Mouse (Mus musculus): ENCODE results near the gene Ly6g6c. TPM values are rescaled to one million over a fixed set of nuclear protein-coding genes. Genes with fewer than 3 reads are reported as not detected.
A peak's percentile ranks its signal among the peaks of the same experiment; 100 is the strongest.

Gene Ly6g6c
- polyA plus RNA-seq, 1 experiment from 2014 or later = not detected

DNA sequence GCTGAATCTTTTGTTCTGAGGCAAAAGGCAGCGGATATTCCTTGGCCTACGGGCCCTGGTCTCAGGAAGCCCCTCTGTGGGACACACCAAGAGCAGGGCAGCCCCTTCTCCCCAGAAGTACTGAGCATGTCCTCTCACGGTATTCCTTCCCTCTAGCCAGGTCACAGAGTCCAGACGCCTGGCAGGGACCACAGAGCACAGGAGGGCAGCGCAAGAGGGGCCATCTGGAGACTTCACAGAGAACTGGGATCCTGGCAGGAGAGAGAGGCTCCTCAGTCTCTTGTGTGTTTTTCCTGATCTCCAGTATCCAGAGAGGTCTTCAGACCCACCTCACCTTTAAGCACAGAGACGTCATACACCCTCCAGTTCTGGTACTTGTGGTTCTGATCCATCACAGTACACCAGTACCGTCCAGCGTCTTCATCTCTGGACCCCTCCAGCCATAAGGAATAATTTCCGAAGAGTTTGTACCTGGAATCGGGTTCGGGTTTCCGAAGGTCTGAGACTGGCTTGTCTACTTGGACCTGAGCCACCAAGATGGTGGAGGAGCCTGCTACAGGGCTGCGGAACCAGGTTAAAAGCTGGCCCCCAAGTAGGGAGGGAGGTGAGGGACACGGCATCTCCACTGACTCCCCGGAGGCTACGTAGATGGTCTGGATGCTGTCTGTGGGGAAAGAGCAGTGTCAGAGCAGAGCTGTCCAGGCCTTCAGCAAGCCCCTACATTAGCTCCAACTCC is 17.8 kb downstream of the Ly6g6c start:
- WGBS = 89% methylated on average over 16 of the region's 16 CpGs
- Histone ChIP-seq H3K4me2 (ENCODE audit: low read length) (no peak overlapping the region), H3K36me3 (ENCODE audit: control insufficient read depth, insufficient read depth, low read length) (no peaks in the 10 kb centered on the region), H3K4me1 (ENCODE audit: control insufficient read depth, insufficient read depth, low read length) (no peaks in the 10 kb centered on the region), H3K9ac (replicated peaks; ENCODE audit: low read length) (no peak overlapping the region), H3K27ac (replicated peaks; ENCODE audit: low read depth, low read length) (no peak overlapping the region), H3K4me3 (replicated peaks; ENCODE audit: low read depth, low read length) (no peak overlapping the region), H3K27me3 (ENCODE audit: control insufficient read depth, insufficient read depth, low read length) (no peaks in the 10 kb centered on the region), H3K9me3 (ENCODE audit: control insufficient read depth, low read length) (no peaks in the 10 kb centered on the region)
- ATAC-seq (ENCODE audit: low FRiP score, low TSS enrichment) = no peak
- no peak for DNase-seq

DNA sequence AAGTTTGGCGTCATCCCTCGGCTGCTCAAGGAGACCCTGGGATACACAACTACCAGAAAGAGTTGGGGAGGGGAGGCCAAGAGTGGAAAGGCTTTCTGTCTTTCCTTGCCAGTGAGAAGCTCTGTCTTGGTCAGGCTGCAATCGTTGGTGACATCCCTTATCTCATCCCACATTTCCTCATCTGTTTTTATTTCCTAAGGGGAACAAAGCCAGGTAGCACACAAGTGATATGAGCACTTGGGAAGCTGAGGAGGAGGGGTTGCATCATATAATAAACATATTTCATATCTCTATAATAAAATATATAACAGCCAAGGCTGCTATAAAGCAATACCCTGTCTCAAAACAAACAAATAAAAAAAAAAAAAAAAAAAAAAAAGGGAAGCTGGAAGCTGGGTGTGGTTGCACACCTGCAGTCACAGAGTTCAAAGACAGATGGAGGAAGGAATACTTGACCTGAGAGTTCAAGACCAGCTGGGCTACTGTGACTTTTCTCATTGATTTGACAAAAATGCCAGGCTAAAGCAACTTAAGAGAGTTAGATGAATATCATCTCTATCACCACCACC is 18.8 kb downstream of the Ly6g6c start:
- no peak for ATAC-seq (ENCODE audit: low FRiP score, low TSS enrichment)

GRCm38 (mm10) chr17:35085208-35085865 is 20.1 kb downstream of the Ly6g6c start, which contains the start of gene Ly6g6f:
Gene Ly6g6f (minus strand): TSS chr17:35085610.
- H3K36me3 ChIP-seq (ENCODE audit: control insufficient read depth, insufficient read depth, low read length) = no peaks in the 10 kb centered on the region
- ATAC-seq (ENCODE audit: low FRiP score, low TSS enrichment) (no peak), DNase-seq (no peak)
- WGBS = 85% methylated on average over 7 of the region's 7 CpGs
- H3K9me3 ChIP-seq (ENCODE audit: control insufficient read depth, low read length) = no peaks in the 10 kb centered on the region
- no peak within 1 kb of the TSS for H3K9ac ChIP-seq (replicated peaks; ENCODE audit: low read length)
- H3K4me1 ChIP-seq (ENCODE audit: control insufficient read depth, insufficient read depth, low read length) = peaks cover 6% of the 10 kb centered on the region
- H3K27me3 ChIP-seq (ENCODE audit: control insufficient read depth, insufficient read depth, low read length) = no peaks in the 10 kb centered on the region
- no peak within 1 kb of the TSS for H3K27ac ChIP-seq (replicated peaks; ENCODE audit: low read depth, low read length)
- H3K4me3 ChIP-seq (replicated peaks; ENCODE audit: low read depth, low read length) = no peak within 1 kb of the TSS
- no peak within 1 kb of the TSS for H3K4me2 ChIP-seq (ENCODE audit: low read length)

More for the DNA sequence above, 18.8 kb downstream of the Ly6g6c start:
- no peak overlapping the region for H3K9ac ChIP-seq (replicated peaks; ENCODE audit: low read length)
- no peaks in the 10 kb centered on the region for H3K36me3 ChIP-seq (ENCODE audit: control insufficient read depth, insufficient read depth, low read length)
- H3K4me3 ChIP-seq (replicated peaks; ENCODE audit: low read depth, low read length) = no peak overlapping the region
- no peak overlapping the region for H3K4me2 ChIP-seq (ENCODE audit: low read length)
- DNase-seq = no peak
- no peaks in the 10 kb centered on the region for H3K27me3 ChIP-seq (ENCODE audit: control insufficient read depth, insufficient read depth, low read length)
- no peaks in the 10 kb centered on the region for H3K9me3 ChIP-seq (ENCODE audit: control insufficient read depth, low read length)
- 82% methylated on average over 3 of the region's 3 CpGs for WGBS
- H3K27ac ChIP-seq (replicated peaks; ENCODE audit: low read depth, low read length) = no peak overlapping the region
- no peaks in the 10 kb centered on the region for H3K4me1 ChIP-seq (ENCODE audit: control insufficient read depth, insufficient read depth, low read length)

DNA sequence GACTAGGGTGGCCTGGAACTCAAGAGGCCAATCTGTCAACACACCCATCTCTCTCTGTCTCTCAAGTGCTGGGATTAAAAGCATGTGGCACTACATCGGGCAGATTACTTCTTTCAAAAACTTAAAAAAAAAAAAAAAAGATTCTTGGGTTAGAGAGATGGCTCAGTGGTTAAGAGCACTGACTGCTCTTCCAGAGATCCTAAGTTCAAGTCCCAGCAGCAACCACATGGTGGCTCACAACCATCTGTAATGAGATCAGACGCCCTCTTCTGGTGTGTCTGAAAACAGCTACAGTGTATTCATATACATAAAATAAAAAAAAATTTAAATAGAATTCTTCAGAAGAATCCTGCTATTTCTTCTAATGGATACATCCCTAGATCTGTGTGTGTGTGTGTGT is 23.0 kb downstream of the Ly6g6c start:
- H3K9me3 ChIP-seq (ENCODE audit: control insufficient read depth, low read length) = no peaks in the 10 kb centered on the region
- H3K4me3 ChIP-seq (replicated peaks; ENCODE audit: low read depth, low read length) = no peak overlapping the region
- no peak for ATAC-seq (ENCODE audit: low FRiP score, low TSS enrichment)
- no peak overlapping the region for H3K4me2 ChIP-seq (ENCODE audit: low read length)
- no peak overlapping the region for H3K9ac ChIP-seq (replicated peaks; ENCODE audit: low read length)
- H3K4me1 ChIP-seq (ENCODE audit: control insufficient read depth, insufficient read depth, low read length) = peaks cover 12% of the 10 kb centered on the region
- WGBS = 53% methylated on average over 2 of the region's 2 CpGs
- H3K36me3 ChIP-seq (ENCODE audit: control insufficient read depth, insufficient read depth, low read length) = peaks cover 17% of the 10 kb centered on the region
- no peak overlapping the region for H3K27ac ChIP-seq (replicated peaks; ENCODE audit: low read depth, low read length)
- no peak for DNase-seq
- H3K27me3 ChIP-seq (ENCODE audit: control insufficient read depth, insufficient read depth, low read length) = no peaks in the 10 kb centered on the region

- DNase-seq (peak; percentile 97), ATAC-seq (ENCODE audit: low FRiP score, low TSS enrichment) (peak; percentile 98)
- Histone ChIP-seq H3K4me1 (ENCODE audit: control insufficient read depth, insufficient read depth, low read length) (peaks cover 12% of the 10 kb centered on the region), H3K27ac (replicated peaks; ENCODE audit: low read depth, low read length) (peak within 1 kb of the TSS; percentile 98), H3K9me3 (ENCODE audit: control insufficient read depth, low read length) (no peaks in the 10 kb centered on the region), H3K27me3 (ENCODE audit: control insufficient read depth, insufficient read depth, low read length) (no peaks in the 10 kb centered on the region), H3K4me2 (ENCODE audit: low read length) (peak within 1 kb of the TSS; percentile 76), H3K36me3 (ENCODE audit: control insufficient read depth, insufficient read depth, low read length) (peaks cover 26% of the 10 kb centered on the region), H3K9ac (replicated peaks; ENCODE audit: low read length) (peak within 1 kb of the TSS; percentile 93), H3K4me3 (replicated peaks; ENCODE audit: low read depth, low read length) (peak within 1 kb of the TSS; percentile 61)
- WGBS = 3% methylated on average over 66 of the region's 67 CpGs
Observed at GRCm38 (mm10) chr17:35088825-35089644, 23.8 kb downstream of the Ly6g6c start, which contains the start of gene Abhd16a. Gene Abhd16a (plus strand): TSS chr17:35089263.

- no peak for ATAC-seq (ENCODE audit: low FRiP score, low TSS enrichment)
- H3K9ac ChIP-seq (replicated peaks; ENCODE audit: low read length) = peak overlapping the region; percentile 93
Observed at GRCm38 (mm10) chr17:35090166-35090932, 25.2 kb downstream of the Ly6g6c start.

GRCm38 (mm10) chr17:35092403-35093198 is 27.4 kb downstream of the Ly6g6c start:
- H3K27me3 ChIP-seq (ENCODE audit: control insufficient read depth, insufficient read depth, low read length) = no peaks in the 10 kb centered on the region
- no peak overlapping the region for H3K27ac ChIP-seq (replicated peaks; ENCODE audit: low read depth, low read length)
- H3K4me2 ChIP-seq (ENCODE audit: low read length) = no peak overlapping the region
- no peak overlapping the region for H3K4me3 ChIP-seq (replicated peaks; ENCODE audit: low read depth, low read length)
- H3K4me1 ChIP-seq (ENCODE audit: control insufficient read depth, insufficient read depth, low read length) = peaks cover 12% of the 10 kb centered on the region
- H3K9ac ChIP-seq (replicated peaks; ENCODE audit: low read length) = no peak overlapping the region
- no peaks in the 10 kb centered on the region for H3K9me3 ChIP-seq (ENCODE audit: control insufficient read depth, low read length)
- ATAC-seq (ENCODE audit: low FRiP score, low TSS enrichment) (no peak), DNase-seq (no peak)
- 91% methylated on average over 14 of the region's 14 CpGs for WGBS
- peaks cover 60% of the 10 kb centered on the region for H3K36me3 ChIP-seq (ENCODE audit: control insufficient read depth, insufficient read depth, low read length)

More at GRCm38 (mm10) chr17:35090166-35090932, 25.2 kb downstream of the Ly6g6c start:
- Histone ChIP-seq H3K36me3 (ENCODE audit: control insufficient read depth, insufficient read depth, low read length) (peaks cover 38% of the 10 kb centered on the region), H3K9me3 (ENCODE audit: control insufficient read depth, low read length) (no peaks in the 10 kb centered on the region), H3K27me3 (ENCODE audit: control insufficient read depth, insufficient read depth, low read length) (no peaks in the 10 kb centered on the region), H3K4me2 (ENCODE audit: low read length) (peak overlapping the region; percentile 76), H3K4me1 (ENCODE audit: control insufficient read depth, insufficient read depth, low read length) (peaks cover 12% of the 10 kb centered on the region), H3K27ac (replicated peaks; ENCODE audit: low read depth, low read length) (peak overlapping the region; percentile 45; the same call in 1 of the 2 replicates), H3K4me3 (replicated peaks; ENCODE audit: low read depth, low read length) (peak overlapping the region; percentile 61)
- 67% methylated on average over 8 of the region's 8 CpGs for WGBS
- DNase-seq = peak; percentile 21
